Mouse (Mus musculus) testis, adult 2 months (tissue): ENCODE results near the gene Prdx5. TPM values are rescaled to one million over a fixed set of nuclear protein-coding genes. Genes with fewer than 3 reads are reported as not detected.

Experiments used
- H3K27ac ChIP-seq: fragments of 200-500 bp; 2 replicates; pipeline ENCODE4 v1.5.1; 2012; ENCODE audit warnings: low read depth, low read length; ENCODE audit not compliant: control insufficient read depth, insufficient read depth
- H3K27me3 ChIP-seq: fragments of 200-500 bp; 2 replicates; pipeline ENCODE4 v1.6.1; 2012; ENCODE audit warnings: mild to moderate bottlenecking, low read length, moderate library complexity; ENCODE audit not compliant: control insufficient read depth, insufficient read depth
- H3K36me3 ChIP-seq: fragments of 200-500 bp; 2 replicates; pipeline ENCODE4 v1.6.1; 2012; ENCODE audit warnings: mild to moderate bottlenecking, low read length; ENCODE audit not compliant: control insufficient read depth, insufficient read depth
- H3K4me1 ChIP-seq: fragments of 200-500 bp; 2 replicates; pipeline ENCODE4 v1.6.1; 2012; ENCODE audit warnings: low read length; ENCODE audit not compliant: control insufficient read depth, insufficient read depth
- H3K4me3 ChIP-seq: fragments of 200-500 bp; 2 replicates; pipeline ENCODE4 v1.5.1; 2012; ENCODE audit warnings: low read depth, mild to moderate bottlenecking, low read length, moderate library complexity, mixed read lengths; ENCODE audit not compliant: control insufficient read depth
- CTCF ChIP-seq: fragments of 200-500 bp; IDR thresholded peaks from 2 replicates; pipeline ENCODE4 v1.5.1; 2012; ENCODE audit warnings: low read depth, mild to moderate bottlenecking, inconsistent platforms, low read length, moderate library complexity; ENCODE audit not compliant: control insufficient read depth, insufficient read depth, insufficient replicate concordance
- POLR2A ChIP-seq: fragments of 200-500 bp; IDR thresholded peaks from 2 replicates; pipeline ENCODE4 v1.6.1; 2012; ENCODE audit warnings: low read depth, mild to moderate bottlenecking, inconsistent platforms, low read length, moderate library complexity; ENCODE audit not compliant: control insufficient read depth
- polyA plus RNA-seq: library from polyadenylated mRNA; depleted of rRNA; stranded (reverse); fragments of >200 nt; gene quantifications from 2 replicates; pipeline ENCODE4 v1.2.3, GENCODE M21; 2012

Prdx5 gene
- polyA plus RNA-seq, 1 experiment = 120 TPM

GRCm38 (mm10) chr19:6919876-6920740 is 10.2 kb upstream of the Prdx5 start:
- peaks cover 26% of the 10 kb centered on the region for H3K4me1 ChIP-seq
- no peaks in the 10 kb centered on the region for H3K27me3 ChIP-seq
- peaks cover 1% of the 10 kb centered on the region; the same call in 1 of the 2 replicates for H3K36me3 ChIP-seq
- peak overlapping the region; percentile 83 for H3K4me3 ChIP-seq
- no peak for TF ChIP-seq CTCF
- TF ChIP-seq POLR2A = no peak; the same call in 1 of the 2 replicates
- peak overlapping the region; percentile 82 for H3K27ac ChIP-seq

GRCm38 (mm10) chr19:6919431-6919830 is 9.5 kb upstream of the Prdx5 start:
- no peak overlapping the region for H3K27ac ChIP-seq

GRCm38 (mm10) chr19:6918321-6918720 is 8.4 kb upstream of the Prdx5 start:
- Histone ChIP-seq H3K27ac (no peak overlapping the region), H3K27me3 (no peaks in the 10 kb centered on the region)
- TF ChIP-seq POLR2A (no peak), CTCF (no peak)

More at GRCm38 (mm10) chr19:6919431-6919830, 9.5 kb upstream of the Prdx5 start:
- Histone ChIP-seq H3K27me3 (no peaks in the 10 kb centered on the region), H3K36me3 (peaks cover 1% of the 10 kb centered on the region; the same call in 1 of the 2 replicates), H3K4me3 (peak overlapping the region; percentile 26; the same call in 1 of the 2 replicates), H3K4me1 (peaks cover 20% of the 10 kb centered on the region)
- TF ChIP-seq CTCF (no peak), POLR2A (no peak)

DNA sequence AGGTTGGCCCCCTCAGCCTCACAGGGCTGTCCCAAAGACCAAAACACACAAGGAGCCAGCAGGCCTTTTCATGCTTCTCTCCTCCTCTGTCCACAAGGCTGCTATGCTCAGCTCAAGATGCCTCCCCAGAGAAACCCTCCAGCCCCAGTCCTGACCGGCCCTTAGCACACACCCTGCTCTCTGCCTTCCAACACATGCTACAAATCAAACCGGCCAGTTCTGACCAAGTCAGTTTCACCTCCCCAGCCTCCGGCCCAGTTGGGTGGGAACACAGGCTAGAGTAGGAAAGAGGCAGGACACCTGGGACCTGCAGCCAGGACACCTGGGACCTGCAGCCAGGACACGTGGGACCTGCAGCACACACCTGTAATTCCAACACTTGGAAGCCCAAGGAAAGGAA is 6.6 kb upstream of the Prdx5 start:
- Histone ChIP-seq H3K4me1 (peaks cover 12% of the 10 kb centered on the region), H3K27ac (no peak overlapping the region), H3K4me3 (no peak overlapping the region), H3K27me3 (no peaks in the 10 kb centered on the region), H3K36me3 (peaks cover 4% of the 10 kb centered on the region; the same call in 1 of the 2 replicates)
- no peak for TF ChIP-seq CTCF
- TF ChIP-seq POLR2A = no peak

More at GRCm38 (mm10) chr19:6918321-6918720, 8.4 kb upstream of the Prdx5 start:
- peaks cover 1% of the 10 kb centered on the region; the same call in 1 of the 2 replicates for H3K36me3 ChIP-seq
- H3K4me1 ChIP-seq = peaks cover 19% of the 10 kb centered on the region
- no peak overlapping the region for H3K4me3 ChIP-seq

- TF ChIP-seq POLR2A = no peak
- no peak for TF ChIP-seq CTCF
- H3K27me3 ChIP-seq = no peaks in the 10 kb centered on the region
Measured at GRCm38 (mm10) chr19:6915276-6915675, 5.4 kb upstream of the Prdx5 start.

DNA sequence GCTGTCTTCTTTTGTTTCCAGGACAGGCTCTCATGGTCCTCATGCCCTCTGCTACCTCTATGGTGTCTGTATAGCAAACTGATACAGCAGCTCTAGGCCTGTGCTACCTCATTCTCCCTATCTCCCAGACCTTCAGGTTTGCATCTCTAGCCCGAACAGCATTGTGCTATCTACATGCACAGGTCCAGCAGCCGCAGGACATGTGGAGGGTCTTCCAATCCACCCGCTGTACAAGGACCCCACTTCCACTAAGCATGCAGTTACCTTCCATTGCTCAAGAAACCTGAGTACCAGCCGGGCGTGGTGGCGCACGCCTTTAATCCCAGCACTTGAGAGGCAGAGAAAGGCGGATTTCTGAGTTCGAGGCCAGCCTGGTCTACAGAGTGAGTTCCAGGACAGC is 4.6 kb upstream of the Prdx5 start:
- TF ChIP-seq POLR2A (no peak), CTCF (no peak)
- Histone ChIP-seq H3K27me3 (no peaks in the 10 kb centered on the region), H3K4me3 (no peak overlapping the region), H3K36me3 (peaks cover 4% of the 10 kb centered on the region; the same call in 1 of the 2 replicates), H3K27ac (no peak overlapping the region), H3K4me1 (peaks cover 7% of the 10 kb centered on the region)

More at GRCm38 (mm10) chr19:6915276-6915675, 5.4 kb upstream of the Prdx5 start:
- Histone ChIP-seq H3K4me3 (no peak overlapping the region), H3K36me3 (peaks cover 4% of the 10 kb centered on the region; the same call in 1 of the 2 replicates), H3K27ac (no peak overlapping the region), H3K4me1 (peaks cover 12% of the 10 kb centered on the region)

DNA sequence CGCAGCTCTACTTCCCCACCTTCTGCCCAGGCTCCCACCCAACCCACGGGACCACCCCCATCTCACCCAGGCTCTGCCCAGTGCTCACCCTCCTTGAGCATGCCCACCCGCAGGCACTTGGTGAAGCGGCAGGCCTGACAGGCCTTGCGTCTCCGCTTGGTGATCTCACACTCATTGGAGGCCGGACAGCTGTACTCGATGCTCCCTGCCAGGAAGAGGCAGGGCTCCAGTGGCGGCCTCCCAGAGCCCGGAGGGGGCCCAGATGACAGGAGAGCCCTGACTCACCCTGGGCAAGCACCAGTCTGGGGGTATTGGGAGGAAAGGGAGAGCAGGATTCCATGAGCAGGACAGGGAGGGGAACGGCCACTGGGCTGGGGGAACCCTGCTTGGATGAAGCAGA is 4.1 kb upstream of the Prdx5 start:
- no peak for TF ChIP-seq POLR2A
- TF ChIP-seq CTCF = no peak
- Histone ChIP-seq H3K4me3 (no peak overlapping the region), H3K4me1 (peaks cover 10% of the 10 kb centered on the region), H3K27ac (no peak overlapping the region), H3K27me3 (no peaks in the 10 kb centered on the region), H3K36me3 (peaks cover 4% of the 10 kb centered on the region; the same call in 1 of the 2 replicates)

DNA sequence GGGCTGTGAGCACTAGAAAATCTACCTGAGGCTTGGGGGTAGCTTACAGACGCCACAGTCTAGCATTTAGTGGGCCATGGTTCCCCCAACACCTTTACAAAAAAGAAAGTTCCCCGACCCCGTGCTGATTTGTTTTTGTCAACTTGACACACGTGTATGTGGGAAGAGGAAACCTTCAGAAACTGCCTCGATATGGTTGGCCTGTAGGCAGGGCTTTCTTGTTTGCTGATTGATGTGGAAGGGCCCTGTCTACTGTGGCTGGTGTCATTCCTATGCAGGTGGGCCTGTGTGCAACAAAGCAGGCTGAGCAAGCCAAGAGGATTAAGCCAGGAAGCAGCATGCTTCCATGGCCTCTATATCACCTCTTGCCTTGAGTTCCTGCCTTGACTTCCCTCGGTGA is 3.1 kb upstream of the Prdx5 start:
- no peak overlapping the region for H3K4me3 ChIP-seq
- peaks cover 4% of the 10 kb centered on the region; the same call in 1 of the 2 replicates for H3K36me3 ChIP-seq
- TF ChIP-seq CTCF = no peak
- no peak for TF ChIP-seq POLR2A
- no peak overlapping the region for H3K27ac ChIP-seq
- peaks cover 16% of the 10 kb centered on the region for H3K4me1 ChIP-seq
- H3K27me3 ChIP-seq = no peaks in the 10 kb centered on the region
